Mouse (Mus musculus): ENCODE data around the gene Ddx18. TPM values are rescaled to one million over a fixed set of nuclear protein-coding genes. Genes with fewer than 3 reads are reported as not detected.

Gene Ddx18
- 10 to 100 TPM; 16.4 to 22.6 TPM for total RNA-seq (2021)

DNA sequence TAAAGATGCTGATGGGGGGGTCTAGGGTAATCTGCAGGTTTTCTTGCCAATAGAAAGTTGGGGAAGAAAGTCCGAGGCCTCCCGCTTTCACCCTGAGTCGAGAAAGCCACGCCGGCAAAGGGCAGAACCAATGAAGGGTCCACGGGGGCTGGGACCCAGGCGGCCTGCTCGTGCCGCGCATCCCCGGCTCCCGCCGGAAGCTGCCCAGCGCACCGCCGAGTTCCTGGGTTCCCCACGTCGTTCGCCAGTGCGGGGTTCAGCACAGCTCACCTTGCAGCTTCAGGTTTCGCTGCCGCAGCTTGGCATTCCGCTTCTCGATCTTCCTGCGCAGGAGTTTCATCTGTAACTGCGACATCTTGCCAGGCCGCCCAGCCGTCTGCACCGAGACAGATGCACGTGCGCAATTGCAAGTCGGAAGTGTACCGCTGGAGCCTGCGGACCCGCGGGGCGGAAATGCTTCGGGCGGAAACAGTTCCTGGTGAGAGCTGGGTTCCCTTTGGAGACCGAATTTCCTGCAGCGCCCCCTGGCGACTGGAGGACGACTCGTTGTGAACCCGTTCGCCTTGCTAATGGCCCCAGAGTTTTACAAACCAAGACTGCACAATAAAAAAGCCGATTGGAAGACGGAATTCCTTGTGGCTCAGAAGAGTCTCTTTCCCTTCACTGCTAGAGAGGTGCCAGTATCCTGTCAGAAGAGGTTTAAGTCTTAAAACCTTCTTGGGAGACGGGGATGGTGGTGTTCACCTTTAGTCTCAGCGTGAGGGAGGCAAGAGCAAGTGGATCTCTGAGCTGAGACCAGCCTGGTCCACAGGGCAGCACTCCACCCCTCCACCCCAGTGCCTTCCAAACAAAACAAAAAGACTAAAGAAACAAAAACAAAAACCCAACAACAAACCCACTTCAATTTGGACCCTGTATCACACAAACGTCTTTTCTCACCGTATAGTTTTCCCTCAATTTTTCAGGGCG, at the start of gene Ddx18:
Ddx18 (minus strand) TSS at position 469 of the 969 bp plus-strand sequence.
- intact Hi-C loops (cut with DNase I) = loop anchor here (5.0 kb wide), 2 partner anchors 126 to 241 kb away; no protein-coding TSS in a partner anchor

GRCm38 (mm10) chr1:121608000-121608399, 40.2 kb upstream of the Ddx18 start:
- intact Hi-C loops (cut with DNase I) = no loop called here

More for the DNA sequence above, at the start of gene Ddx18:
- peak; percentile 97 to 99 for DNase-seq

DNA sequence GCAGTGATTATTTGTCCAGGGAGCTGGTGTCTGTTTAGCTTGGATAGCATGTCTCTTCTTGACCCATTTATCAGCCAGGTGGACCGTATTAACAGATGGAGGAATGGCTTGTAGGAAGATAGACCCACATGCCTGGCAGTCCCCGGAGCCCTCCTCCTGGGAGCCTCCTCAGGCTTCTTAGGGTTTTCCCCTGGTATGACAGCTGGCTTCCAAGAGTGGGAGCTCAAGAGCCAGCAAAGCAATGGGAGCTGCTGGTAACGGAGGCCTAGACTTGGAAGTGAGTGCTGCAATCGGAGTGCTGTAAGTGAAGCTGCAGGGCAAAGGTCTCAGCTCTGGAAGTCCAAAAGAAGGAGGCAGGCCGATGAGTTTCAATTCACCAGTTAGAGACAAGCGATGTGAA, 37.3 kb upstream of the Ddx18 start:
- intact Hi-C loops (cut with DNase I) = no loop called here
- no peak for DNase-seq

More at GRCm38 (mm10) chr1:121608000-121608399, 40.2 kb upstream of the Ddx18 start:
- no peak for DNase-seq

DNA sequence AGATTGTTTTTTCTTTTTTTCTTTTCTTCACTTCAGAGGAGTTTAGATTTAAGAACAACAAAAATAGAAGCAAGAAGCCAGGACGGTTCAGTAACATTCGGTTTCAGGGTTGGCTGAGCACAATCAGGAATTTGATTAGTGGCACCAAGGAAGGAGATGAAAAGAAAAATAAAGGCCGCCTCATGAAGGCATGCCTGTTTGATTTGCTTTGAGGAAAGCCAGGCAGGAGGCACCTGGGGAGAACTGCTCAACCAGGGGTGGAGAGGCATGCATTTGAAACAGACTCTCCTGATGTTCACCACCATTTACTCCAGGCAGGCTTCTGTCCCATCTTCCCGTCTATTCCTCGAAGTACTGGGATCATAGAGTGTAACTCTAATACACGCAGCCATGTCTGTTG, 34.1 kb upstream of the Ddx18 start:
- intact Hi-C loops (cut with DNase I) = no loop called here
- no peak for DNase-seq

- DNase-seq = no peak
- intact Hi-C loops (cut with DNase I) = no loop called here
These were observed 33.3 kb upstream of the Ddx18 start for GRCm38 (mm10) chr1:121601084-121601483.

DNA sequence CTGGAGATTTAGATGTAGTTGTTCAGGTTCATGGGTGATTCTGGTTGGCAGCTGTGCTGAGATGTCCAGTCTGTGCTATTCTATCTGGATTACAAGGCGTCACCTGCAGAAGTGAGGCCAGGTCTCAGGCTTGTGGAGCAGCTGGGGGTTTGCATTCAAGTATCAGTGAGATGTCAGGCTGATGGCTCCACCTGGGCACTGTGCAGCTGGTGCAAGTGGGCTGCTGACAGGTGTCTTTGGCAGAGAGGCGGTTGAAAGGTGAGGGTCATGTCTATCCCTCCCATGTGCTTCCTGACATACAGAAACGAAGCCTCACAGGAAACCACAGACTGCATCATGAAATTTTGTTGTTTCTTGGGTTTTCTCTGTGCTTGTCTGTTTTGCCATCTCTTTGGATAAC, 30.6 kb upstream of the Ddx18 start:
- intact Hi-C loops (cut with DNase I) = loop anchor here (5.0 to 10.0 kb wide), 2 partner anchors 109 to 756 kb away; no protein-coding TSS in a partner anchor
- DNase-seq = no peak

DNA sequence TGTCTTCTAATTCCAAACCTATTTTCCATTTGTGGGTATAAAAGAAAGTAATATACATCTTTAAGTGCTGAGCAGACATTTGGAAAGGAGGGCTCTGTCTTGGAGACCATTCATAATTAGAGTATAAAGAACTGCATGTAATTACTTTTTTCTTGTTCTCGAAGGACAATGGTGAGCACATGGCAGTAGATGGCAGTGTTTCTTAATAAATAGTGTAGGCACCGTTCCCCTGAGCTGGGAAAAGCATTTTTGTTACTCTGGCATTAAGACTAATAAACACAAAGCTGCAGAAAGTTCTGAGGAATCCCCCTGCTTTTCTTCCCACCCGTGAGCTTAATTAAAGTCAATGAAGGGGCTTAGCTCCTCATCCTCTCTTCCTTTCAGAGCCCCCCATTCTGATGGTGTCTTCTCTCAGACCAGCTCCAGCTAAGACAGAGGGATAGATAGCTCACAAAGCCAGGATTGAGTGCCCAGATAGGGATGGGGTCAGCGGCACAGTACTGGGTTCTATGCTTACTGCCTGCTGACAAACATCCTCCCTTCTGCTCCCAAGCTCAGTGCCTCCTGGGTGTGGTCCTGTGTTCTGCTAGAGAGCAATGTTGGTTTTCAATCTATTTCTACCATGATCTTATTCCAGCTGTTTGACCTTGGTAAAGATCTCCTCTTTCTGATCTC, 29.3 kb upstream of the Ddx18 start:
- intact Hi-C loops (cut with DNase I) = loop anchor here (5.0 to 10.0 kb wide), 2 partner anchors 110 to 758 kb away; no protein-coding TSS in a partner anchor
- DNase-seq = no peak

- DNase-seq = no peak
- intact Hi-C loops (cut with DNase I) = no loop called here
These were observed 17.0 kb upstream of the Ddx18 start for GRCm38 (mm10) chr1:121584838-121585237.

DNA sequence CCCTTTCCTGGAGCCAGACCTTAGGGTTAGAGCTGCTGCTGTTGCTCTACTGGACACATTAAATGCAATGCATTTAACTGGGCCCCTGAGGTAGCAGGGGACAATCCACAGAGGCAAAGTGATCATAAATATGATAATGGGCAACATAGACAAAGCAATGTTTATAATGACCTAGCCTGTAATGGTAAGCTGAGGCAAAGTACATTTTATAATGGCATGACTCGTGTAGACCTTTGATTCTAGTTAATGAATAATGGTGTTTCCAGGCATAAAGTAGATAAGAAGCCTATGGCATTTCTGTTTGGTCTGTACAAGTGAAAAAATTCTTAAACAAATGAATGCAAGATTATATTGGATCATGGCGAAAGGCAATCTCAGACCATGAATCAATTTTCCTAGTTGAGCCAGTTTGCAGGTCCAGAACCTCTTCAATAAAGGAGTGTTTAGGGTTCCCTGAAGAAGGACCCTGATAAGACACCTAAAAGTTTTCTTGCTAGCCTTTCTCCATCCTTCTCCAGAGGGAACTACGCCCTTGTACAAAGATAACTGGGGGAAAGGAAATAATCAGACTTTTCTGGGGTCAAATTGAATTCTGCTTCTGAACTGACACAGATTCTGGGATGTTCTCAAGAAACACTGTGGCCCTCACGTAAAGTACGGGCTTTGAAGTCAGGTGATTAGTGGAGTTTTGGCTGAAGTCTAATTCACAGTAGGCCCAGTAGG, 13.5 kb upstream of the Ddx18 start:
- no peak for DNase-seq
- intact Hi-C loops (cut with DNase I) = no loop called here

- intact Hi-C loops (cut with DNase I) = no loop called here
- no peak for DNase-seq
These were observed 9.7 kb upstream of the Ddx18 start for GRCm38 (mm10) chr1:121577491-121577890.

DNA sequence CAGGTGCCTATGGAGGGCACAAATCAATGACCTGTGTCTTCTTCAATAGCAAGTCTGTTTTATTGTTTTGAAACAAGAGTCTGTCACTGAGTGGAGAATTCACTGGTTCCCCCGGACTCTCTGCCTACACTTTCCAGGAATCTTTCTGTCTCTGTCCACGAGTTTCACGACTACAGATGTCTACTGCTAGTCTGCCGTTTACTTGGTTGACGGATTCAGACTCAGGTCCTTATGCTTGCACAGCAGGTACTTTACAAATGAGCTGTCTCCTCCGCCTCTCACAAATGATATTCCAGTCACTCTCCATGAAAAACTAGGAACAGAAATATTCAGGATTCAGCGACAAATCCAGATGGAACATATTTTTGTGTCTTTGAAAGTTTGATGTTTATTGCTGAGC, 2.7 kb upstream of the Ddx18 start:
- intact Hi-C loops (cut with DNase I) = no loop called here
- DNase-seq = no peak

DNA sequence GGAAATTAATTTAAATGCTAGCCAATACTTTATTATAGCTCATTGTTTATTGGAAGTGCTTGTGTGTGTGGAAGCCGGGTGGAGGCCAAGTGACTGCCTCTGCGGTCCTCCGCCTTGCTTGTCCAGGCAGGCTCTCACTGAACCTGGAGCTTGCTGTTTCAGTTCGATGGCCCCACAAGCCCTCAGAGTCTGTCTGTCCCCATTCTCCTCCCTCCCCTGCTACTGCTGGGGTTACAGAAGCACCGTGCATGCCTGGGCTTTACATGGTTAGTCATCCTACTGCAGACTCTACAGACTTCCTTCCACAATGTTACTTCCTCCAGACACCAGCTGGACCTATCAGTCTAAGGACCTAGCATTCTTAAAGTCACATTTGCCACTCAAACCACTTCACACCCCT, 9.9 kb downstream of the Ddx18 start:
- intact Hi-C loops (cut with DNase I) = no loop called here

GRCm38 (mm10) chr1:121551457-121551835, 16.3 kb downstream of the Ddx18 start:
- DNase-seq = no peak
- intact Hi-C loops (cut with DNase I) = no loop called here

More for the DNA sequence above, 9.9 kb downstream of the Ddx18 start:
- DNase-seq = no peak

GRCm38 (mm10) chr1:121550801-121551456, 16.9 kb downstream of the Ddx18 start:
- DNase-seq = no peak
- intact Hi-C loops (cut with DNase I) = no loop called here

DNA sequence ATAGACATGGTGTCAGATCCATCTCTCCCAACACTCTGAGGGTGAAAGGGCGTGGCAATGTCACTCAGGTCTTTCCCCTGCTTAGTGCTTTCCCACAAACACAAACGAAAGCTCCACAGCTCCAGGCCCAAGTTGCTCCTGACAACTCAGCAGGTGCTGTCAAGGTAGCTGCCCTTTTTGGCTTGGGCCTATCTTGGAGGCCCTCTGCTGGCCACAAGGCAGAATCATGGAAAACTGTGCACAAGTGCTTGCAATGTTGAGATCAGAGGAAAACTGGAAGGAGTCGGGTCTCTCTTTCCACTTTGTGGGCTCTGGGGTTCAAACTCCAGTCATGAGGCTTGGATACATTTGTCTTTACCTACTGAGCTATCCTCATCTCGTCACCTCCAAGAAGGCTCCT, 18.3 kb downstream of the Ddx18 start:
- DNase-seq = no peak
- intact Hi-C loops (cut with DNase I) = no loop called here

DNA sequence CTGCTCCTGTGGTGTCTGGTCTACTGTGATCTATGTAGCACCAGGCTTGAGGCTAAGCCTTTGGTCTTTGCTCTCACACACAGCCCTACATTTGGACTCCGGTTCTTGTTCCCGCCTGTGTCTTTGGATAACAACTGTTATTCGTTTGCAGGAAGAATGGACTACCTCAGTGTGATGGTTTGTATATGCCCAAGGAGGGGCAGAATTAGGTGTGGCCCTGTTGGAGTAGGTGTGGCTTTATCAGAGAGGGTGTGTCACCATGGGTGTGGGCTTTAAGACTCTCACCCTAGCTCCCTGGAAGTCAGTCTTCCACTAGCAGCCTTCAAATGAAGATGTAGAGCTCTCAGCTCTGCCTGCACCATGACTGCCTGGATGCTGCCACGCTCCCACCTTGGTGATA, 19.1 kb downstream of the Ddx18 start:
- no peak for DNase-seq
- intact Hi-C loops (cut with DNase I) = no loop called here

- intact Hi-C loops (cut with DNase I) = no loop called here
- no peak for DNase-seq
These were observed 20.9 kb downstream of the Ddx18 start for GRCm38 (mm10) chr1:121546844-121547243.

GRCm38 (mm10) chr1:121540361-121540760, 27.4 kb downstream of the Ddx18 start:
- no peak for DNase-seq
- intact Hi-C loops (cut with DNase I) = no loop called here

DNA sequence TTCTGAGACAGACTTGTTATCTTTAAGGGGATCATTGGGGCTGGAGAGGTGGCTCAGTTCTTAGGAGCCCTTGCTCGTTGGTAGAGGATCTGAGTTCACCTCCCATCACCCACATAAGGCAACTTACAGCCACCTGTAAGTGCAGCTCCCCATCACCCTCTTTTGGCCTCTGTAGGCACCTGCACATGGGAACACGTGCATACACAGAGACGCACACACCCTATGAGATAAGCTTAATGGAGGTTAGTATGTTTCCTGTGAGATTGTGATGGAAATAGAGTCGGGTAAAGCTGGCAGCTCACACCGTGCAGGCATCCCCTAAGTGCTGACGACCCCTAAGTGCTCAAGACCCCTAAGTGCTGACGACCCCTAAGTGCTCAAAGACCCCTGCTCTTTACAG, 36.4 kb downstream of the Ddx18 start:
- no peak for DNase-seq
- intact Hi-C loops (cut with DNase I) = no loop called here

- no peak for DNase-seq
- intact Hi-C loops (cut with DNase I) = no loop called here
These were observed 38.5 kb downstream of the Ddx18 start for GRCm38 (mm10) chr1:121529286-121529685.

DNA sequence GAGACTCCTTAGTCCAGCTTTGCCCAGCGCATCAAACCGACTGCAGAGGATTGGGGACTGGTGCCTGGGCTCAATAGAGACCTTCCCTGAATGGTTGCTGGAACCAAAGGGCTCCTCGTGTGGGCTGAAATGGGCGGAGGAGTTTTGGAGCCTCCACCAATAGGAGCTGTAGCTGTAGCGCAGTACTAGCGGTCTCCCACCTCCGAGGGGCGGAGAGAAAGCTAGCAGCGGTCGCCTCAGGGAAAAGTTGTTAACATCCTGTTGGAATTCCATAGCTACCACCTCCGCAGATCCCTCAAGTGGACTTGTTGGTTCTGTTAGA, 39.4 kb downstream of the Ddx18 start, which contains the start of gene Htr5b:
Htr5b (minus strand) TSS at position 67 of the 322 bp plus-strand sequence.
- no peak for DNase-seq
- intact Hi-C loops (cut with DNase I) = no loop called here
